Mouse (Mus musculus): ENCODE measurements around the gene Msi1. TPM values are rescaled to one million over a fixed set of nuclear protein-coding genes. Genes with fewer than 3 reads are reported as not detected.

Gene Msi1
- total and polyA plus RNA-seq, 2 experiments from 2014 or later, result 1.1 to 5.6 TPM

DNA sequence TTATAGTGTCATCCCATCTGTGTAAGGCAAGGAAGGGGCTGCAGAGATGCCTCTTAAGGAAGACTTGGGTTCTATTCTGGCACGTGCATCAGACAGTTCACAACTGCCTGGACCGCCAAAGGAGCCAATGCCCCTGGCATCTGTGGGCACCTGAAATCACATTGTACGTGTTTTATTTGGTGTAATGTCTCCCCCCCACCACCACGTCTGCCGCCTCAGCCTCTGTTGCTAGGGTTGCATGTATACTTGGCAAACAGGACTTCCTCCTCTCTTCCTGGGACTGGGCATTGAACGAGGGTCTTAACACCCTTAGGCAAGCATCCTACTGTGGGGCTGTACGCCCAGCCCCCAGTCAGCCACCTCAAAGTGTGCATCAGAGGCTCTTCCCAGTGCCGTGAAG lies 24.2 kb upstream of the Msi1 start:
- no peak overlapping the region for H3K4me2 ChIP-seq (ENCODE audit: low read depth, low read length)
- DNase-seq (ENCODE audit: low spot score) (no peak), ATAC-seq (ENCODE audit: insufficient read depth, low read depth) (no peak)
- no peaks in the 10 kb centered on the region for H3K27me3 ChIP-seq (ENCODE audit: control insufficient read depth, insufficient read depth, low read length)
- peaks cover 9% of the 10 kb centered on the region for H3K4me1 ChIP-seq (ENCODE audit: control insufficient read depth, insufficient read depth)
- WGBS, result 72% methylated on average over 8 of the region's 8 CpGs
- H3K36me3 ChIP-seq (replicated peaks; ENCODE audit: control insufficient read depth, insufficient read depth, low read length), result no peaks in the 10 kb centered on the region
- no peak overlapping the region for H3K9ac ChIP-seq (replicated peaks; ENCODE audit: low read depth, low read length)
- TF ChIP-seq EP300 (IDR thresholded peaks at IDR 0.05; ENCODE audit: low read depth), result no peak
- TF ChIP-seq CTCF (IDR thresholded peaks at IDR 0.05; ENCODE audit: low read depth), result no peak
- no peak overlapping the region for H3K27ac ChIP-seq (ENCODE audit: low read depth)
- no peaks in the 10 kb centered on the region for H3K9me3 ChIP-seq (replicated peaks; ENCODE audit: control insufficient read depth, low read length)
- no peak overlapping the region for H3K4me3 ChIP-seq (ENCODE audit: low read depth, low read length)

DNA sequence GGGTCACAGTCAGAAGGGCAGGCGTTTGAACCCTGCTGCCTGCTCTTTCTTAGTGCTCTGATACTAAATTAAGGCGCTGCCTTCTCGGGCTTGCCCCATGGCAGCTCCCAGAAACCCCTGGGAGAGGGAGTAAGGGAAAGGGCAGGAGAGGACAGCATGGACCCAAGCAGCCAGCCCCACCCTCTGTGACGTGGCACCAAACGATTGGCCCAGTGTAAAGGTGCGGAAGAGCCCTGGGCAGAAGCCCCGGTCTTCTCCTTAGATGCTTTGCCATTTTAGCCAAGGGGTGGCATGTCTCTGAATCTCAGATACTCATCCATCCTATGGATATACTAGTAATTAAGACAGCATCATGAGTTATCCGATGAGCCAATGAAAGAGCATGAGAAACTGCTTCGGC lies 21.3 kb upstream of the Msi1 start:
- no peaks in the 10 kb centered on the region for H3K27me3 ChIP-seq (ENCODE audit: control insufficient read depth, insufficient read depth, low read length)
- no peaks in the 10 kb centered on the region for H3K9me3 ChIP-seq (replicated peaks; ENCODE audit: control insufficient read depth, low read length)
- H3K36me3 ChIP-seq (replicated peaks; ENCODE audit: control insufficient read depth, insufficient read depth, low read length), result no peaks in the 10 kb centered on the region
- H3K27ac ChIP-seq (ENCODE audit: low read depth), result no peak overlapping the region
- ATAC-seq (ENCODE audit: insufficient read depth, low read depth) (peak; percentile 81), DNase-seq (ENCODE audit: low spot score) (peak; percentile 15)
- TF ChIP-seq CTCF (IDR thresholded peaks at IDR 0.05; ENCODE audit: low read depth), result no peak
- no peak for TF ChIP-seq EP300 (IDR thresholded peaks at IDR 0.05; ENCODE audit: low read depth)
- H3K9ac ChIP-seq (replicated peaks; ENCODE audit: low read depth, low read length), result no peak overlapping the region
- WGBS, result 22% methylated on average over 9 of the region's 9 CpGs
- H3K4me3 ChIP-seq (ENCODE audit: low read depth, low read length), result no peak overlapping the region
- H3K4me1 ChIP-seq (ENCODE audit: control insufficient read depth, insufficient read depth), result peaks cover 9% of the 10 kb centered on the region
- H3K4me2 ChIP-seq (ENCODE audit: low read depth, low read length), result no peak overlapping the region

DNA sequence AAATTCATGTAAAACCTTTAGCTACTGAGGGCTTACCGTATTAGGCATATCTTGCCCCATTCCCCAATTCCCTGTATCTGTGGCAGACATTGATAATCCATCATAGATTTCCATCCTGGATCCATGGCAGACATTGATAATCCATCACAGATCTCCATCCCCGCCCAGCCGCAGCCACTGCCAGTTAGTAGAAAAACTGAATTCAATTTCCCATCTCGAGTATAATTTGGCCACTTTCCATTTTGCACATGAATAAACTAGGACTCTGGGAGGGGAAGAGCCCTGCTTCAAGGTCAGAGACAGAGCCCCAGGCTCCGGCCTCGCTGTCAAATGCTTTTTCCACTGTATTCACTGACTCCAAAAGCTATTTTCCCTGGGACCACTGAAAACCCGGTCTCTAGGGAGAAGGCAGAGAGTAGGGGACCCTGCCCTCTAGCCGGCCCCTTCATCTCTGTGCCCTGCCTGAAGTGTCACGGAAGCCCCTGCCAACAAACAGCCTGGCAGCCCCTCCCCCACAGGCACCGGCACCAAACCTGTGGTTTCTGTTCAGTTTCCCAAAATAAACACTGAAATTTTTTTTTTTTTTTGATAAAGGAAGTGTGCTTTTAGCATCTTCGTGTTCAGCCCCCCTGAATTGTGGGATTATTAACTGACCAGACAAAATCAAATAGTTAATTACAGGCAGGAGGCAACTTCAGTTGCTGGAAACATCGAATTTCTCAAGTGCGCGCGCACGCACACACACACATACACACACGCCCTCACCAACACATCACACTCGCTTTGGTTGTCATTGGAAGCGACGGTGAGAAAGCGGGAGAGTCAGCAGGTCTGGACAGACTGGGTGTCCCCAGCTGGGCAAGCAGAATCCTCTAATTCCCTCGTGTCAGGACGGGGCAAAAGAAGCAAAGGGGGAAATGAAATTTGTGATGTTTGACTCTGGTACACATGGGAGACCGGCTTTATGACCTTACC lies 14.0 kb upstream of the Msi1 start:
- no peak overlapping the region; the same call in 1 of the 2 replicates for H3K9ac ChIP-seq (replicated peaks; ENCODE audit: low read depth, low read length)
- no peaks in the 10 kb centered on the region for H3K36me3 ChIP-seq (replicated peaks; ENCODE audit: control insufficient read depth, insufficient read depth, low read length)
- 57% methylated on average over 24 of the region's 24 CpGs for WGBS
- DNase-seq (ENCODE audit: low spot score) (no peak), ATAC-seq (ENCODE audit: insufficient read depth, low read depth) (no peak)
- H3K27me3 ChIP-seq (ENCODE audit: control insufficient read depth, insufficient read depth, low read length), result no peaks in the 10 kb centered on the region
- H3K4me2 ChIP-seq (ENCODE audit: low read depth, low read length), result 0 out of 2 replicates have a peak overlapping the region, but pooled peaks have one; percentile 3
- H3K27ac ChIP-seq (ENCODE audit: low read depth), result no peak overlapping the region
- H3K9me3 ChIP-seq (replicated peaks; ENCODE audit: control insufficient read depth, low read length), result 0 out of 2 replicates have a peak, but pooled peaks cover 3% of the 10 kb centered on the region
- TF ChIP-seq CTCF (IDR thresholded peaks at IDR 0.05; ENCODE audit: low read depth) (no peak), EP300 (IDR thresholded peaks at IDR 0.05; ENCODE audit: low read depth) (no peak)
- H3K4me3 ChIP-seq (ENCODE audit: low read depth, low read length), result no peak overlapping the region
- H3K4me1 ChIP-seq (ENCODE audit: control insufficient read depth, insufficient read depth), result no peaks in the 10 kb centered on the region

DNA sequence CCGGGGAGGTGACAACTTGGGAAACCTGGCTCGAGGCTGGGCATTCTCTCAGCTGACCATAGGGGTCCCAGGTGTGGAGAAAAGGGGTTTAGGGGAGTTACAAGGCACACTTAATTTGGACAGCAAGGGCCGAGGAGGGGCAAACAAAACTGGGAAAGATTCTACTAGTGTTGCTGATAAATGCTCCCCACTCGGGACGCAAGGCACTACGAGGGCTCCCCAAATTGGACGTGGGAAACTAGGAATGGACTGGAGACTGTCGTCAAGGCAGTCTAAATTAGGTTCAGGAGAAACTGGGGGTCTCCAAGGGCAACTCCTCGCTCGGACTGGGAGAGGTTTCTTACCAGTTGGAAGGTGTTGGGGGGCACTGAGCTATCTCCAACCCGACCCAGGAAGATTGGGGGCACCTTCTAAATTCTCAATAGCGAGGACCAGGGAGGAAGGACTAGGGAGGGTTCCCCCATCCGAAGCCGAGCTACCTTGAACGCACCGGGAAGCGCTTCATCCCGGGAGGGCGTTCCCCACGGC lies 504 bp upstream of the Msi1 start:
- DNase-seq (ENCODE audit: low spot score) (no peak), ATAC-seq (ENCODE audit: insufficient read depth, low read depth) (no peak)
- peak overlapping the region; percentile 66 for H3K9ac ChIP-seq (replicated peaks; ENCODE audit: low read depth, low read length)
- H3K36me3 ChIP-seq (replicated peaks; ENCODE audit: control insufficient read depth, insufficient read depth, low read length), result no peaks in the 10 kb centered on the region
- WGBS, result 2% methylated on average over 18 of the region's 20 CpGs
- no peak overlapping the region for H3K27ac ChIP-seq (ENCODE audit: low read depth)
- peak overlapping the region; percentile 70 for H3K4me3 ChIP-seq (ENCODE audit: low read depth, low read length)
- no peaks in the 10 kb centered on the region; the same call in 1 of the 2 replicates for H3K4me1 ChIP-seq (ENCODE audit: control insufficient read depth, insufficient read depth)
- TF ChIP-seq EP300 (IDR thresholded peaks at IDR 0.05; ENCODE audit: low read depth) (no peak), CTCF (IDR thresholded peaks at IDR 0.05; ENCODE audit: low read depth) (no peak)
- no peaks in the 10 kb centered on the region for H3K9me3 ChIP-seq (replicated peaks; ENCODE audit: control insufficient read depth, low read length)
- peak overlapping the region; percentile 93 for H3K4me2 ChIP-seq (ENCODE audit: low read depth, low read length)
- peaks cover 51% of the 10 kb centered on the region for H3K27me3 ChIP-seq (ENCODE audit: control insufficient read depth, insufficient read depth, low read length)

DNA sequence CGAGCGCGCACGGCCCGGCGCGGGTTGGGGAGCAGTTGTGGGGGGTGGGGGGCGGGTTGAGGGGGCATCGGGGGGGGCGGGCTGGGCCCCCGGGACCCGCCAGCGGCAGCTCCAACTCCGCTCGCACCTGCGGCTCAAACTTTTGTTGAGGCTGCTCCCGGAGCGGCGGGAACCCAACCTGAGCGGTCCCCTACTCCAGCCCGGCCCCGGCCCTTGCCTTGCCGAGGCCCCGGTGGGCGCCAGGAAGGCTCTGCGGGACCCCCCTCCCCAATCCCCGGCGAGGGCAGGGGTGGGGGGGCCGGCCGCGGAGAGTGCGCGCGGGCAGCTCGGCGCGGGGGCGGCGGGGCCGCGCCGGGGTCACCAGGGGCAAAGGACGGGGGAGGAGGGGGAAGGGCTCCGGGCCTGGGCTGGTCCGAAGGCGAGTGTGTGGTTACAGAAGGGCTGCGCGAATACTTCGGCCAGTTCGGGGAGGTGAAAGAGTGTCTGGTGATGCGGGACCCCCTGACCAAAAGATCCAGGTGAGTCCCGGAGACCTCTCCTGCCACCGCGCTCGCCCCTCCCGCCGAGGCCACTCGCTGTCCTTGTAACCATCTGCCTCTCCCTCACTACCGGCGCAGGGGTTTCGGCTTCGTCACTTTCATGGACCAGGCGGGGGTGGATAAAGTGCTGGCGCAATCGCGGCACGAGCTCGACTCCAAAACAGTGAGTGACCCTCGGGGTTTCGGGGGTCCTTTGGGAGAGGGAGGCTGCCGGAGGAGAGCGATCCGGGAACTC lies 975 bp downstream of the Msi1 start:
- no peaks in the 10 kb centered on the region; the same call in 1 of the 2 replicates for H3K4me1 ChIP-seq (ENCODE audit: control insufficient read depth, insufficient read depth)
- TF ChIP-seq CTCF (IDR thresholded peaks at IDR 0.05; ENCODE audit: low read depth) (no peak), EP300 (IDR thresholded peaks at IDR 0.05; ENCODE audit: low read depth) (no peak)
- no peaks in the 10 kb centered on the region for H3K36me3 ChIP-seq (replicated peaks; ENCODE audit: control insufficient read depth, insufficient read depth, low read length)
- no peak overlapping the region for H3K27ac ChIP-seq (ENCODE audit: low read depth)
- no peaks in the 10 kb centered on the region for H3K9me3 ChIP-seq (replicated peaks; ENCODE audit: control insufficient read depth, low read length)
- peak overlapping the region; percentile 93 for H3K4me2 ChIP-seq (ENCODE audit: low read depth, low read length)
- ATAC-seq (ENCODE audit: insufficient read depth, low read depth), result no peak
- H3K9ac ChIP-seq (replicated peaks; ENCODE audit: low read depth, low read length), result peak overlapping the region; percentile 66
- H3K4me3 ChIP-seq (ENCODE audit: low read depth, low read length), result peak overlapping the region; percentile 70
- no peak for DNase-seq (ENCODE audit: low spot score)
- WGBS, result 4% methylated on average over 51 of the region's 73 CpGs
- peaks cover 51% of the 10 kb centered on the region for H3K27me3 ChIP-seq (ENCODE audit: control insufficient read depth, insufficient read depth, low read length)
